Mouse (Mus musculus) left cerebral cortex, postnatal 25 days (tissue): ENCODE measurements at regions not wholly inside any gene's neighbourhood (a gene's known extent, or its start where the extent isn't known, plus 50 kb on each side); places are given as distances from the start of the nearest gene placed in this dataset.
A peak's percentile ranks its signal among the peaks of the same experiment; 100 is the strongest.

Source experiments
- DNase-seq, 2 experiments: peaks; one replicate each; pipeline ENCODE4 v3.0.0; 2022; ENCODE audit warnings: low spot score in 2 of 2, mixed read lengths in 1 of 2
- intact Hi-C: fragments of 180-260 bp; cut with DNase I; formaldehyde crosslinking; loops from one replicate; pipeline ENCODE4 v1.15.1; 2025

DNA sequence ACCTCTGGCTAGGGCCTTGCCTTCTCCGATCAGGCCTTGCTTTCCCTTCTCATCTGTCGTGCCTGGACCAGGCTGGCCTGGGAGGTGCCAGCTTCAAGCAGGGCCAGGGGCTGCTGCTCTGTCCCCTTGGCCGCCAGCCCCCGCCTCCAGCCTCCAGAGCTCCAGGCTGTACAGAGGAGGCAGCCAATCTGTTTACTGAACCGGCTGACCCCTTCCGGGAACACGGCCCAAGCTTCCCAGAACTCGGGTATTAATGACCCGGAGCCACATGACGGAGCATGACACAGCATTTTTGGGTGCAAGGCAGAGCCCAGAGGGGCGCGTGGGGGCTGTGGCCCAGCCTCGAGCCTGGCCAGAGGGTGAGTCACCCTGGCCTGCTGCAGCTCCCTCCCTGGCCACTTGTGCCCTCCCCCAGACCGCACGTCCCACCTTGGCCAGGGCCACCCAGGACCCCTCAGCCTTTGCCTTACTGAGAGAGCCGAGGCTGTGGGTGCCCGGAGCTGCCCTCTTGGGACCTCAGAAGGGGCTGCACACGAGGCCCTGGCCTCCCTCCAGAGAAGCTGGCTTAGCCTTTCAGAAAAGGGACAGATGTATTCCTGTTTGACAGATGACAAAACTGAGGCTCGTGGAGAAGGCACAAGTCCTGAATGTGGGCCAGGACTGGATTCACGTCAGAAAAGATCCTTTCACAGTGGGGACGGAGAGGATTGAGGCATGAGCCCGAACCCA is 75.6 kb upstream of the Tmem189 start:
- DNase-seq, result peak; percentile 49 to 65
- intact Hi-C loops, result no loop called here

DNA sequence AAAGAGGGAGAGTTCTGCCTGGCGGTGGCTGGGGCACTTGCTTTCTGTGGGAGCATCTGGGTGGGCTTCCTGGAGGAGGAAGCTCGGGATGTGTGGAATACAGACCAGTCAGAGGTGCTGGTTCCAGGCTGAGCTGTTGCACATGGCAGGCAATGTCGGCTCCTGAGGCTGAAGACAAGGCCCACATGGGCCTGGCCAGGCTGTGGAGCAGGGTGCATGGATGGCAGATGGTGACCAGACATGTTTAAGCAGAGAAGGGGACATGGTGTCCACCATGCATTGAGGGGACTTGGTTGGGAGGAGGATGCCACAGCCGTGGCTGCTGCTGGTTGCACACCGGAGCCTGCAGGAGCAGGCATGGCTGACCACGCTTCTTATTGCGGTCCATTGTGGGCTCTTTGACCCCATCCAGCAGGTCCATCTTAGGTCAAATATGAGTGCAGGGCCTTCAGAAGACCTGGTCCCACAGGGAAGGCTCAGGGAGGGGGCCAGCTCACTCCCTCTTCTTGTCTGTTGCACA is 74.3 kb upstream of the Tmem189 start:
- DNase-seq, result no peak
- intact Hi-C loops, result no loop called here

DNA sequence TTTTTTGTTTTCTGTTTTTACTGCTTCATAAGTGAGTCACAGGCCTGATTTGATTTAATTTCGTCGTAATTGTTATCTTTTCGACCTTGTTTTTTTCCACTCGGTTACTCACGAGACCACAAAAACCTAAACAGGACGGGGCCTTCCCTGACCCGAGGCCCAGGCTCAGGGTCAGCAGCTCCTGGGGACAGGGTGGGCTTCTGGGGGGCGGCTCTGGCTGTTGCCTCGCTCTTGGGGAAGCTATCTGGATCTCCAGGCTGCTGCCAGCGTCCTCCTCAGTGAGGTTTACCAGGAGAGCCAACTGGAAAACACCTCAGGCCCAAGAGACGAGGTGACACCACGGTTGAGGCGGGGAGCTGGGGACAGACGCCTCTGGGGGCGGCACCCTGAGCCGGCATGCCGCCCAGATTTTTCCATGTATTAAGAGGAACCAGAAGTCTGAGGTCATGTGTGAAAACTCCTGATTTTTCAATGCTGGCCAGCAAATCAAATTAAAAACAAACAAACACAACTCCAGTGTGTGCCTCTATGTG is 71.8 kb upstream of the Tmem189 start:
- intact Hi-C loops, result no loop called here
- DNase-seq, result no peak

DNA sequence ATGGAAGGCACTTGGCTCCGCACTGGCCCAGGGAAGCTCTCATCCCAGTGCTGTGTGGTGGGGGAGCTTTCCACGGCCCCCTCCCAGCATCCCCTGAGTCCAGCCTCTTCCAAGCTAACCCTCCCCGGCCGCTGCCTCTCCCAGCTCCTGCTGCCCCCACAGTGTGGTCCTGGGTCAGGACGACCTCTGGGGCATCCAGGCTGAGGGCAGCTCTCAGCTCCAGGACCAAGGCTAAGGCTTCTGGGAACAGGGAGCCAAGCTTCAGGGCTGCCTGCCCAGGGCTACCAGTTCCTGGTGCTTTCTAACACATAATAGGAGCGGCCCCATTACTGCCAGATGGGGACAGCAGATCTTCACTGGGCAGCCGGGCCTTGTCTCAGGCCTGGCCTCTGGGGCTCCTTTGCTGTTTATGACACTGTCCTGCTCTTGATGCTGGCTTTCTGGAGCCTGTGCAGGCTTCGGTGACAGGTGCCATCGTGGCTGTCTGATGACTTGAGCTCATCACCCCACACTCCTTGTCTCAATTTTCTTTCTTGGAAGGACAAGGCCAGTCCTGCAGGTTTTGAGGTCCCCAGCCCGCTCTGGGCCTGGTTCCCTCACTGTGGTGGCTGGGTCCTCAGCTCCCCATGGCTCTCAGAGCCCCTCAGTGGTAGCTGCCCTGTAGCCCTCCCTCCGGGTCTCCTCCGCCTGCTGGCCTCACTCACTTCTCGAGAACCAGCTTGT is 71.2 kb upstream of the Tmem189 start:
- intact Hi-C loops, result no loop called here
- DNase-seq, result no peak

DNA sequence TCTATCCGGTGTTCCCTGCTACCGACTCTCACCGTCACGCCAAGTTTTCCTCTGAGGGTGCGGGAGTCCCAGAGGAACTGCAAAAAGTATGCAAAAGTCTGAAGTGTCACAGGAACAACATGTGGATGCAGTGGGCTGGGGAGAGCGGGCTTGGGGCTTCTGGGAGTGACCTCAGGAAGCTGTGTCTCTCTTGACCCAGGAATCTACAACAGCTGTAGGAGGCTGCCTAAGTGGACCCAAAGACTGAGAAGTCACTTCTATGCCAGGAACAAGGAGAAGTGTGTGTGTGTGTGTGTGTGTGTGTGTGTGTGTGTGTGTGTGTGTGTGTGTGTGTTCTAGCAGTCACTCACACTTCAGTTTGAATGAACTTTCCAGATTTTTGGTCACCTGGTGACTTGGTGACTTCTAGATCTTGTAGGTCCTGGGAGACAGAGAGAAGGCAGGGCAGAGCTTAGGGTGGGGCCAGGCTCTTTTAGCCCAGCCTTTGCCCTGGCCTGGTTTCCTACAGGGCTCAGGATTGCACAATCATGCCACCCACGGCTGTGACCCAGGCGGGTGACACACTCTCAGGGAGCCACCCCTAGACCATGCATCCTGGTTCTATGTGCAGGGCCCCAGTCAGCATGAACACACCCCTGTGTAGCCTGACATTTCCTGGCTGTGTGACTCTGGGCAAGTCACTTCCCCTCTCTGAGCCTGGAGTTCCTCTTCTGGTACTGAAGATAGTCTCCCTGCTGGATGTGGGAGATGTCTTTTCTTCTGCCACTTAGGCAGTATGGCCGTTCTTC is 70.2 kb upstream of the Tmem189 start:
- DNase-seq, result peak in 1 of 2 experiments; percentile 33
- intact Hi-C loops, result no loop called here

DNA sequence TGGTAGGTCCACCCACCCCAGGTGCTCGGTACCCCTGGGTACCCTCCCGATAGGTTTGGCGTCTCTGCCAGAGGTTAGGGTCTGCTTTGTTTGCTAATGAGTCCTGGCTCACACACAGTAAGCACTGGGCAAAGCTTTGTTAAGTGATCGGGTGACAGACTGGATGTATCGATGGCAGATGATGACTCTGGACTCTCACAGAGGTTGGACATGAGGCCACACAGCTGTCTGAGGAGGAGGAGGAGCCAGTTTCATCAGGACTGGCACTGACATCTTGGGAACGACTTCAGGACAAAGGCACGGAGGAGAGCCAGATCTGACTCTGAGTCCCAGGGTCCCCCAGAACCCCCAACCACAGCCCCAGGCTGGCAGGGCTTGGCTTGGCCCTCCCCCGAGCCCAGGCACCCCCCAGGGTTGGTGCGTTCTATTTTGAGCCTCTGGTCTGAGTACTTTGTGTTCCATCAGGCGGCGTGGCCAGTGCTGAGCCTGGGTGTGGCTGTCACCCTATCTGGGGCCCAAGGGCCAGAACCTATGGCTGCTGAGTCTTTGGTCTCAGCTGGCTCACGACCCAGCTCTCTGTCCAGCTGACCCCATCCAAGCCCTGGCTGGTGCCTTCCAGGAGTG is 67.6 kb upstream of the Tmem189 start:
- intact Hi-C loops, result no loop called here
- no peak for DNase-seq

DNA sequence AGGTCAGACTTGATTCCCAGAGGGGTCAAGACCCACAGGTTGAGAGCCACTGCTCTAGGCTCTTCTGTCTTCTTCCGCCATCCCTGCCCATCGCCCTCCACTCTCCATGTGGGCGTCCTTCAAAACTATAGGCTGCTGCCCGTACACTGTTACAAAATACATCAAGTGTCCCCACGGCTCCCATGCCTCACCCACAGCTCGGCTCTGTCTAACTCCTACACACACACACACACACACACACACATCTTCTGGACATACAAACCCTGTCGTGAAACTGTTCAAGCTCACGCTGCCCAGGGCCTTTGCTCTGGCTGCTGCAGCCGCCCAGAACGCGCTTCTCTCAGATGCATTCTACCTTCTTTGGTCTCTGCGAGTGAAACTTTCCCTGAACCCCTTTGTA is 67.1 kb upstream of the Tmem189 start:
- DNase-seq, result peak in 1 of 2 experiments; percentile 23
- intact Hi-C loops, result no loop called here

DNA sequence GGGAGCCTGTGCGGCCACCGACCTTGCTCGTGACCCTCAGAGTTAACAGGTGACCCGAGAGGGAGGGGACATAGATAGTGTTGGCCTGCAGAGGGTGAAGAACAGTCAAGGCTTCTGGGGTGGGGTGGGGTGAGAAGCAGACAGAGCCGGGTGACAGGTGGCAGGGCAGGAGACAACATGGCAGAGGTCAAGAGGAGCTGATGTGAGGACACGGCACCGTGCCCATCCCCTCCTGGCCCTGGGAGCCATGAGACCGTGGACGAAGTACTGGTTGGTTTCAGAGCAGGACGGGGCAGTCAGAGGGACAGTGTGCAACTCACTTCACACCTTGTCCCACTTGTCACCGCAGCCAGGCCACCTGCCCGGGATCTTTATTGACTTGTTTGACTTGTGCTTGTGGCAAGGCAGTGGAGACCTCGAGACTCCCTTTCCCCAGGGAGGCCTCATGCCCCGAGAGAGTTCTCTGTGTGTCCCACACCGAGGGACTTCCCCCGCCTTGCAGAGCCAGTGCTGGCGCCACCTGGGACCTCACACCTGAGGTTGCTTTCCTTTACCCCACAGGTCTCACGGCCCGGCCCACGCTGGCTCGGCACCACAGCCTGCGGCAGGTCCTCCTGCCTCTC is 65.4 kb upstream of the Tmem189 start:
- DNase-seq, result no peak
- intact Hi-C loops, result no loop called here

DNA sequence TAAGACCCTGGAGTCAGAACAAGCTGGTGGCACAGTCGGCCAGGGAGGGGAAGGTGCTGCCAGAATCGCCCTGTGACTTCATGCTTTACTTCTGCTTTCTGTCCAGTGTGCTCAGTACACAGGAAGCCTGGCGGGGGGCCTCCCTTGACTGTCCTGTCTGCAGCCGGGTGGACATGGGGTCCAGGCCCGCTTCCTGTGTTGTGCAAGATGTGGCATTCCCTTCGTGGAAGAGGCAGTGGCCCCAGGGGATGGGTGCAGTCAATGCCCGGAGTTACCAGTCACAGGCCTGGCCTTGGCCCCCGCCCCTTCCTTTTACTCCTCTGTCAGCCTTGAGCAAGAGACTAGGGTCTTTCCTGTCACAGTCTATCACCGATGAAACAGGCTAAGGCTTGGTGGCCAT is 64.3 kb upstream of the Tmem189 start:
- peak; percentile 59 to 72 for DNase-seq
- intact Hi-C loops, result no loop called here

DNA sequence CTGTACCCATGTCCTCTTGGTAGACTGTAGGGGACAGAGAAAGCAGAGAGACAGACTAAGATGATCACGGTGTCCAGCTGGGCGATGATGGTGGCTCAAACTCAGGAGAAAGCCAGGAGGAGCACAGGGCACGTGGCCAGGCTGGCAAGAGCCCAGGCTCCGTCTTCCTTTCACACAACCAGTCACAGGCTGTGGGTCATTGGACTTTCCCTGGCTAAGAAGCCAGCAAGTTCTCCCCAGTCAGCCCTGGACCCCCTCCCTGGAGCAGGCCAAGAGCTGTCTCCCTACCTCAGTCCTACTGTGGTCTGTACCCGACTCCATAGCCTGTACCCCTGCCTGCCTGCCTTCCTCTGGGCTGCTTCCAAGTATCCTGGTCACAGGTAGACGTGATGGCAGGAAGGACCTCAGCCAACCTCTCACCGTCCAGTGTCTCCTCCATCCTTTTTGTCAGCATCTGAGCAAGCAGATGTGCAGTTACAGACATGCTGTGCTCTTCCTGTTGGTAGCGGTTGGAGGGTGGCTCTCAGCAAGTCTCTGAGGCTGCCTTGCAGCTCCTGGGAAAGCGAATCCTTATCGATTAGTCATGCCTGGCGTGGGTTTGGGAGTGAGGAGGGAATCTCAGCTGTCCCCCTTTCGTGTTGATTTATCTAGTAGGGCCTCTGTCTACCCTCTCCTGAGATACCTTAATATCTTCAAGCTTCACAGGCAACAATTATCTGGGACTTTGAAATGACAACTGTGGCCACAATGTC is 63.4 kb upstream of the Tmem189 start:
- DNase-seq, result peak; percentile 27 to 29
- intact Hi-C loops, result no loop called here

DNA sequence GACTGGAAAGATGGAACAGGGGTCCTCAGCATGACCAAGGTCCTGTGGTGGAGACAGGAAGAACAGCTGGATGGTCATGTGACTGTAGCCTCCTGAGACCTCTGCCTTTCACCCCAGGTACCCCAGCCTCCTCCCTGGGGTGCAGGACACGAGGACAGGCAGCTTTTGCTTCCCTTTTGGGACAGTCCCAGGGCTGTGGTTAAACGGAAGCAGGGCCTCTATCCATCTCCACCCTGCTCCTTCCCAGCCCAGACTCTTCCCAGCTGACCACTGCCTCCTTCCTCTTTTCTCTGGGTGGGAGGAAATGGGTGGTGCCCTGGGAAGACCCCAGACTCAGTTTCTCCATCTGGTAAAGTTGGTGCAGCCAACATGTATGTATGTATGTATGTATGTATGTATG is 62.0 kb upstream of the Tmem189 start:
- intact Hi-C loops, result no loop called here
- no peak for DNase-seq

DNA sequence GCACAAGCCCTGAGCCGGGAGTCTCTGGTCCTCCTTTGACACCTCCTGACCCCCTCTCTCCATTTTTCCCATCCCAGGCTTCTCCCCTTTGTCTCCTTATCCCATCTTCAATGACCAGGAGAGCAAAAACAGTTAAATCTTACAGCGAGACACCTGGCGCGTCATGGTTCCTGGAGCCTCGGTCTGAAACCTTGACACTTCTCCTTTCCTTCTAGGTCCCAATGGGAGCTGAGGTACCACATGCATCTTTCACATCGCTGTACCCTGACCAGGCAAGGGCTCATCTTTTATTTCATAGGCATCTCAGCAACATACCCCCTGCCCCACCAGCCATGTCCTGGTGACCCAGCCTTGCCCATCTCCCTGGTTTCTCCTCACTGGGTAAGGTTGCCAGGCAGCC is 58.7 kb upstream of the Tmem189 start:
- intact Hi-C loops, result no loop called here
- no peak for DNase-seq

DNA sequence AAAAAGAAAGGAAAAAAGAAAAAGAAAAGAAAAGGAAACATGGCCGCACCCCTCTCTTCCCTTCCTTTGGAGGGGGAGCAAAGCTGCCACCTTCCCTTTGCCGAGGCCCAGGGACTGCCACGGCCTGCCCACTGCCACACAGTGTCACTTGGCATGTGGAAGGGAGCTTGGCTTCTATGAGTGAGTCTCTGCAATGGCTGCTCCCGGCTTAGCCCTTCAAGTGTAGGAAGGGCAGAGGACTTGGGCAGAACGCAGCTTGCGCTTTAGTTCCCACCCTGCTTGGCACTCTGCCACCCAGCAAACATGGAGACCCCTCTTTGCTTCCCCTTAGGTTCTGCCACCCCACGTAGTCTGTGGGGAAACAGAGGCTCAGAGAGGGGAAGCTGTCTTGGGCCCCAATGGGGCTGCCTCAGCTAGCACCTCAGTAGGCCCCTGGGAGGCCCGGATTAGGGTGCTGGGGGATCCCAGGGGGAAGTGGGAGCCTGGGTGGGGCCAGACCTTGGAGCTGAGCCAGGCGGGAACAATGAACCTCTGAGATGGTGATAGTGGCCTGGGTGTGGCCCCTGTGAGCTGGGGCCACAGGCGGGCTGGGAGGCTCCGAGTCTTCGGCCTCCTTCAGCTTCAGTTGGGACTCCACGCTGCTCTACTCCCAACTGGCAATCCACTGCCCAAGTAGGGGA is 57.7 kb upstream of the Tmem189 start:
- intact Hi-C loops, result no loop called here
- DNase-seq, result no peak

DNA sequence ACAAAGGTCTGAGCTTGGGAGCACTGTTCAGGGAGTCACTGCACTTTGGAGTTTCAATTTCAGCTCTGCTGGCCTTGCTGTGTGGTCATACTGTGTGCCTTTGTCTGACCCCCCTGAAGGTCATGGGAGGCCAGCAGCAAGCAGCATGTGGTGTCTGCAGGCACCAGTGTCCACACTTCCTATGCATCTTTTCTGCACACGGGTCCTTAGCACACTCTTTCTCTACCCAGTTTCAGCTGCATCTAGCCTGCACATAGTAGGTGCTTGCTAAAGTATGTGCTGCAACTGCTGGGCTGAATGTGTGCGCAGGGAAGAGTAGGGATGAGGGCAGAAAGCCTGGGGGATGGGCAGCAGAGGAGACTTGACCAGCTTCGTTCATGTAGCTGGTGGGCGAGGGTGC is 56.7 kb upstream of the Tmem189 start:
- no peak for DNase-seq
- intact Hi-C loops, result no loop called here

DNA sequence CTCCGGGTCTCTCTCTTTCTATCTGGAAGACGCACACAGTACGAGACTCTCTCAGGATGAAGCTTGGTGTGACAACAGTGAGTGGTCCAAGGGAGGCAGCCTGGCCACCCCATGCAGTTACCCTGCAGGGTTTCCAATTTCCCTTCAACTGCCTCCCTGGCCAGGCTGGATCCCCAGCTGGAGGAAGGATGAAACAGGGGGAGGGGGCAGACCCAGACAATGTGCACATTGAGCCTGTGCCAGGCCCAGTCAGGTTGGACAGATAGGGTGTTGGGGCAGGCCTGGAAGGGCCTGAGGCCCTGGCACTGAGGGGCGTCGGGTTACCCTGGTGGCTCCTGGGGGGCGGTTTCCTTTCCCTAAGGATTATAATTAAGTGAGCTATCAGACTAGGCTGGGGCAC is 55.8 kb upstream of the Tmem189 start:
- intact Hi-C loops, result no loop called here
- no peak for DNase-seq

DNA sequence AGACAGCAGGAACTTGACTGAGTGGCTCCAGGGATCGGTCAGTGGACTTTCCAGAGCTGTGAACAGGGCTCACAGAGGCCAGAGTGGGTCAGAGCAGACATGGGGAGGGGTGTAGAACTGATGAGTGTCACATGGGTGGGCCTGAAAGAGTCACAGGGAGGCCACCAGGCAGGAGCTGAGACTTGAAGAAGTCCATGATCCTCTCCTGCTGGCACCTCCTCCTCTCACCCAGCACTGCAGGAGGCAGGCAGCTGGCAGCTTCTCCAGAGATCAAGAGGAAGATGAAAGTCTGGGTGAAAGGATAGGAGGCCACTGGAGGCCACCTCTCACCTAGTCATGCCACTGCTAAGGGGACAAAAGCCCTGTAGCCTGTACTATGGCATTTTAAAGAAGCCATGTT is 54.5 kb upstream of the Tmem189 start:
- no peak for DNase-seq
- intact Hi-C loops, result no loop called here

DNA sequence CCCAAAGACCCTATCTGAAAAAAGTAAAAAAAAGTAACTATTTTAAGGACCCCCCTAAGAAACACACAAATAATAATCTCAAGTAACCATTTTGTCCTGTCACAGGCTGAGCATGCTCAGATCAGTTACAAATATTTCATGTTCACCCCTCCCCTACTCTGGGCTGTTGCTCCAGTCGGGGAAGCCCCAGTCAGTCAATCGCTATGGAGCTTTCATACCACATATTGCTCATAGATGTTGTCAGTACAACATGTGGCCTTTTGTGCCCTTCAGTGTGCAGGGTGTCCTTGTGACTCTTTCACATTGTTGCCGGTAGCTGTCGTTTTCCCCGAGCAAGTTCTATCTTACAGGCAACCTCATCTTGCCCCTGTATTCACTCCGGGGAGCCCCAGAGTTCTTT is 52.9 kb upstream of the Tmem189 start:
- DNase-seq, result no peak
- intact Hi-C loops, result no loop called here

DNA sequence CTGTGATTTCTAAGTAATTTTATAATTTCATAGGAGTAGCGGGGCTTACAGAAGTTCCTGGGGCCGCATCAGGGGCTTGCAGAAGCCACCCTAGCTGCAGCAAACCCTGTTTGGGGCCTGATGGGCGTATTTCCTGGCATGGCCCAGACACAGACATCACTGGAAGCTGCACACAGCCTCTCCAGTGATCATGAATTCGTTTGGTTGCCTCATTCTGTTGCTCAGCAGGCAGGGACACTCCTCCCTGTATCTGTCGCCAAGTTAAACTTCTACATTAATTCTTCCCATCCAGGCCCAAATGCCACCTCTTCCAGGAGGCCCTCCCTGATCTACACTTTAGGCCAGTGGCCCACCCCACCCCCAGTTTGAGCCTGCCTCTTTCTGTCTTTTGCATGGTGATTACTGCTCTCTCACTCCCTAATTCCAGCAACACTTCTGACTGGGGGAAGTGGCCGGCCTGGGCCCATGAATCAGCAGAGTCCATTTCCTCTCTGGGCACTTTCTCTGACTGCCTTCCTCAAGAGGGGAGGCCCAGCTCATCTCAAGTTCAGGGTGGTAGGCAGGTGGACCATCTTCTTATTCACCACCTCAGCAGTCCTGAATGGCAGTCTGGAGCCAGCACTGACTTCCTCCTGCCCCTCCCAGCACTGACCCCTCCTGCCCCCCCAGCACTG is 51.0 kb upstream of the Tmem189 start:
- intact Hi-C loops, result no loop called here
- DNase-seq, result no peak
